22 mouse cellular contexts compared by ENCODE assay signal in the genomic region with DNA sequence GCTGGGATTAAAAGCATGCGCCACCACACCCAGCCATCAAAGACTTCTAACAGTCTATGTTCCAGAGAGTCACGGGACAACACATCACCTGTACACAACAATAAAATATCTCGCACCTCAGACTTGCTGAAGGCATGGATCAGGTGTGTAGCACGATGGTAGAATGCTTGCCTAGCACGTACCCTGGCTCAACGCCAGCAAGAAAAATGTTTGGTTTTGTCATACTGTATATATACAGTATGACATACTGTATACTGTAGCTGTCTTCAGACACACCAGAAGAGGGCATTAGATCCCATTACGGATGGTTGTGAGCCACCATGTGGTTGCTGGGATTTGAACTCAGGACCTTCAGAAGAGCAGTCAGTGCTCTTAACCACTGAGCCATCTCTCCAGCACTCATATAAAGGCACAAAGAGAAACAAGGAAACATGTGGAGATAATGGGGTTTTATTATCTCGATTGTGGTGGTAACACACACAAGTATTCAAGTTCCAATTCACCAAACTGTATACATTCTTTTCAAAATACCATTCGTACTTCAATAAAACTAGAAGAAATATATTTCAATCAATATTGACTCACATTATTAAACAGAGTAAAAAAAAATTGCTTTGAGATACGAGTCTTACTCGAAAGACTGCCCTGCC. TPM values are rescaled to one million over a fixed set of nuclear protein-coding genes. Genes with fewer than 3 reads are reported as not detected.
A peak's percentile ranks its signal among the peaks of the same experiment; 100 is the strongest.
DNase-seq lines count a peak whose midpoint lies in the region; ATAC-seq and TF ChIP-seq lines count a peak whose summit lies in the region.
"Had no signal": no experiment of that assay in that cellular context is flagged by ENCODE, and none has a peak within 500 bp of the region (broad histone marks: within the 10 kb centered on the region; RNA-seq: fewer than 3 reads in every experiment).

No protein-coding gene starts in this region.

- WGBS in cerebellum, adult 2 months: 92% methylated on average over 11 of the region's 11 CpGs
- WGBS in lung, embryonic 14.5 days: 83% methylated on average over 11 of the region's 11 CpGs
- 77% methylated on average over 11 of the region's 11 CpGs for WGBS in lung, postnatal 0 days

- no peak for TF ChIP-seq CTCF in cerebellum, adult 2 months (IDR thresholded peaks at IDR 0.05; ENCODE audit: borderline replicate concordance, insufficient read depth, low read depth, low read length)
- no peak for TF ChIP-seq CTCF in lung, embryonic 14.5 days (IDR thresholded peaks at IDR 0.05; ENCODE audit: low read depth)
- TF ChIP-seq CTCF in lung, postnatal 0 days (IDR thresholded peaks at IDR 0.05): no peak

- ATAC-seq in lung, embryonic 14.5 days (ENCODE audit: insufficient read depth): no peak
- no peak for ATAC-seq in lung, postnatal 0 days
- ATAC-seq: activated CD4-positive, CD25-positive, alpha-beta regulatory T cell, adult 4 months; CD4-positive, CD25-positive, alpha-beta regulatory T cell, adult 4 months; forebrain, embryonic 13.5 days; forebrain, embryonic 15.5 days; forebrain, postnatal 0 days; Patski had no signal

- H3K4me3 ChIP-seq in cerebellum, adult 2 months (replicated peaks; ENCODE audit: insufficient read depth, low read depth, low read length): no peak overlapping the region
- H3K4me3 ChIP-seq in lung, embryonic 14.5 days (ENCODE audit: low read depth, low read length): no peak overlapping the region
- H3K4me3 ChIP-seq in lung, postnatal 0 days (ENCODE audit: low read depth, low read length): no peak overlapping the region
- H3K4me3 ChIP-seq: embryonic facial prominence, embryonic 10.5 days; embryonic facial prominence, embryonic 12.5 days; forebrain, embryonic 13.5 days; forebrain, embryonic 15.5 days had no signal

- no peaks in the 10 kb centered on the region for H3K4me1 ChIP-seq in cerebellum, adult 2 months (ENCODE audit: control insufficient read depth, insufficient read depth, low read length)
- no peaks in the 10 kb centered on the region for H3K4me1 ChIP-seq in lung, embryonic 14.5 days (ENCODE audit: insufficient read depth)
- peaks cover 5% of the 10 kb centered on the region; the same call in 1 of the 2 replicates for H3K4me1 ChIP-seq in lung, postnatal 0 days (ENCODE audit: insufficient read depth, low read depth, low read length)

- H3K9ac ChIP-seq in lung, embryonic 14.5 days: no peak overlapping the region
- H3K9ac ChIP-seq in lung, postnatal 0 days (replicated peaks; ENCODE audit: low read depth): no peak overlapping the region
- H3K9ac ChIP-seq: embryonic facial prominence, embryonic 12.5 days; forebrain, embryonic 13.5 days; forebrain, embryonic 15.5 days; forebrain, postnatal 0 days had no signal

- TF ChIP-seq EP300 in lung, postnatal 0 days (IDR thresholded peaks at IDR 0.05): no peak

- no peak overlapping the region for H3K4me2 ChIP-seq in lung, embryonic 14.5 days
- no peak overlapping the region for H3K4me2 ChIP-seq in lung, postnatal 0 days (replicated peaks; ENCODE audit: low read depth, low read length)
- H3K4me2 ChIP-seq: embryonic facial prominence, embryonic 12.5 days; forebrain, embryonic 13.5 days; forebrain, embryonic 15.5 days had no signal

- no peaks in the 10 kb centered on the region for H3K36me3 ChIP-seq in lung, embryonic 14.5 days (ENCODE audit: insufficient read depth)
- no peaks in the 10 kb centered on the region for H3K36me3 ChIP-seq in lung, postnatal 0 days (ENCODE audit: insufficient read depth, low read length)
- H3K36me3 ChIP-seq: embryonic facial prominence, embryonic 10.5 days; embryonic facial prominence, embryonic 12.5 days; forebrain, embryonic 15.5 days; G1E had no signal

- H3K9me3 ChIP-seq in lung, embryonic 14.5 days (ENCODE audit: low read depth, low read length): no peaks in the 10 kb centered on the region
- no peaks in the 10 kb centered on the region for H3K9me3 ChIP-seq in lung, postnatal 0 days (ENCODE audit: low read length)
- H3K9me3 ChIP-seq: embryonic facial prominence, embryonic 10.5 days; embryonic facial prominence, embryonic 12.5 days; forebrain, embryonic 13.5 days; forebrain, embryonic 15.5 days; G1E had no signal

- TF ChIP-seq POLR2A in cerebellum, adult 2 months (IDR thresholded peaks at IDR 0.05; ENCODE audit: borderline replicate concordance, insufficient read depth, low read length): no peak

- no peaks in the 10 kb centered on the region for H3K27me3 ChIP-seq in cerebellum, adult 2 months (ENCODE audit: control insufficient read depth, insufficient read depth, low read length)
- no peaks in the 10 kb centered on the region for H3K27me3 ChIP-seq in lung, embryonic 14.5 days (ENCODE audit: insufficient read depth, low read length)
- no peaks in the 10 kb centered on the region for H3K27me3 ChIP-seq in lung, postnatal 0 days (replicated peaks; ENCODE audit: insufficient read depth, low read length)
- H3K27me3 ChIP-seq: CH12.LX; embryonic facial prominence, embryonic 12.5 days; forebrain, embryonic 13.5 days; forebrain, embryonic 15.5 days; Patski had no signal

- no peak overlapping the region for H3K27ac ChIP-seq in cerebellum, adult 2 months (ENCODE audit: insufficient read depth, low read length)
- no peak overlapping the region for H3K27ac ChIP-seq in lung, embryonic 14.5 days (ENCODE audit: low read depth)
- no peak overlapping the region for H3K27ac ChIP-seq in lung, postnatal 0 days (ENCODE audit: low read length)
- H3K27ac ChIP-seq: embryonic facial prominence, embryonic 10.5 days; embryonic facial prominence, embryonic 12.5 days; forebrain, embryonic 13.5 days; forebrain, embryonic 15.5 days had no signal

- peak; percentile 6 for DNase-seq in cerebellum, adult 9-11 months
- DNase-seq in cerebellum, adult 2 months: no peak
- DNase-seq in lung, embryonic 14.5 days: peak; percentile 10
- DNase-seq in lung, postnatal 0 days (ENCODE audit: low spot score): no peak
- DNase-seq in frontal cortex, postnatal 10 days (ENCODE audit: low spot score in 2 of 2): no peak
- DNase-seq: adrenal gland, adult 8-10 months; adrenal gland, postnatal 14 days; adrenal gland, postnatal 36 days; B cell, adult 2 months; cerebellum, adult 11-12 months; cerebellum, adult 8-10 months; cerebellum, postnatal 14 days; forebrain, postnatal 0 days had no signal

RNA-seq across cellular contexts. Expression of a gene that starts 1.9 kb away (rescaled TPM):
- polyA plus RNA-seq in cerebellum, adult 2 months (2012; rRNA removed): 21.3 and 23.2 TPM in 2 replicates
- 14.2 and 15.6 TPM in 2 replicates for polyA plus RNA-seq in lung, embryonic 14.5 days (2014; fragmentation: Nextera tagmentation; extraction: Ambion mirVana)
- polyA plus RNA-seq in lung, postnatal 0 days (2015; fragmentation: Nextera tagmentation; extraction: Ambion mirVana): 13.4 and 13.9 TPM in 2 replicates

RNA-seq across cellular contexts. Expression of a gene that starts 24.8 kb away (rescaled TPM):
- 0.13 and 0.16 TPM in 2 replicates for polyA plus RNA-seq in cerebellum, adult 2 months (2012; rRNA removed)
- polyA plus RNA-seq in lung, embryonic 14.5 days (2014; fragmentation: Nextera tagmentation; extraction: Ambion mirVana): 0.13 and 0.76 TPM in 2 replicates
- polyA plus RNA-seq in lung, postnatal 0 days (2015; fragmentation: Nextera tagmentation; extraction: Ambion mirVana): 0.45 and 0.83 TPM in 2 replicates
- polyA plus RNA-seq: activated CD4-positive, CD25-positive, alpha-beta regulatory T cell, adult 4 months; G1E had no signal

RNA-seq across cellular contexts. Expression of a gene that starts 59.2 kb away (rescaled TPM):
- 0.08 and 0.11 TPM in 2 replicates for polyA plus RNA-seq in cerebellum, adult 2 months (2012; rRNA removed)
- polyA plus RNA-seq in lung, embryonic 14.5 days (2014; fragmentation: Nextera tagmentation; extraction: Ambion mirVana): 1.1 and 1.5 TPM in 2 replicates
- 1.1 and 2.4 TPM in 2 replicates for polyA plus RNA-seq in lung, postnatal 0 days (2015; fragmentation: Nextera tagmentation; extraction: Ambion mirVana)
- polyA plus RNA-seq: G1E had no signal

Comparison
In these comparisons a context has a peak if more than half of its experiments do, and no peak if none do; other contexts are left out.
1. DNase-seq: peak in cerebellum, adult 9-11 months (single experiment) and lung, embryonic 14.5 days (single experiment); none in cerebellum, adult 2 months (0 of 2), lung, postnatal 0 days (single experiment) and frontal cortex, postnatal 10 days (0 of 2).